Mouse (Mus musculus) spleen, postnatal 36 days (tissue): Measurements from ENCODE around the gene Gcsh.

Experiments
- DNase-seq, 2 experiments: peaks; one replicate each; pipeline ENCODE4 v3.0.0; 2022; ENCODE audit warnings: low spot score in 2 of 2, mixed read lengths in 1 of 2

Gcsh gene

DNA sequence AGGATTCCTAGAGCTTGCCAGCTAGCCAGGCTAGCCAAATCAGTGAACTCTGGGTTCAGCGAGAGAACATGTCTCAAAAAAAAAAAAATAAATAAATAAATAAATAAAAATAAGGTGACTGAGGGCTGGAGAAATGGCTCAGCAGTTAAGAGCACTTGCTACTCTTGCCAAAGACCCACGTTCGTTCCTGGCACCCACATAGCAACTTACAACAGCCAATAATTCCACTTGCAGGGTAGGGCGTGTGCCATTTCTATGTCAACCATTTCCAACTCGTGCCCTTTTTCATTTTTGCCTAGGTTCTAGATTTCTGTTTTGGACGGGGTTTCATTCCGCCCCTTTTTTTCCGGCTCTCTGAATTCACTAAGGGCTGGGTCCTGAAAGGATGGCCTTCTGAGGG is 15.3 kb downstream of the Gcsh start:
- DNase-seq, result no peak

DNA sequence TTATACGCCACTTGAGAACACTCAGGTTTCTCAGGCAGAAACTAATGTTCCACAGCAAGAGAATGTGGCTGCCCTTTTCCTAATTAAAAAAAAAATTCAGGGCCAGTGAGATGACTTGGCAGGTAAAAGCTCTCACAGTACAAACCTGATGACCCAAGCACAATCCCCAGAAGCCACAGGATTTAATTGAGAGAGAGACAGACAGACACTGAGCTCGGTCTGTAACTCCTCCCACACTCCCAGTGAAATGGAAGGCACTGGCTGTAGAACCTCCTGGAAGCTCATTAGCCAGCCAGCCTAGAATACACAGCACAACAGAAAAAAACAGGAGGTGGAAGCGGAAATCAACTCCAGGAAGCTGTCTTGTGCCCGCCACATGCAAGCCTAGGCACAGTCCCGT is 17.7 kb downstream of the Gcsh start:
- DNase-seq, result no peak

DNA sequence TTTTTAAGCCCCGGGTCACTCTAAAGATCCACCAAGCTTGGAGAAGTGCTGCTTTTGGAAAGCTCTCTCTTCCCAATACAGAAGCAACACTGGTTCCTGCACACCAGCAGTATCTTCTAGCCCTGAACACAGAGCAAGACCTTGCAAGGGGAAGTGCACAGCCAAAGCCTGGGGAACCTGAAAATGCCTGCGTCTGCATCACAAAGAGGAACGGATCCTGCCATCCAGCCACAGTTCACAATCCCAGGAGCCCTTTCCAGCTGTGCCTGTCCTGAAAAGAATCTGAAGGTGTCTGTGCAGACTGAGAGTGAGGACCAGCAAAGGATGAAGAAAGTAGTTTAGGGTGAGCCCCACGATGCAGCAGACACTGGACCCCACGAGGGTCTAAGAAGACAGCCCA is 18.3 kb downstream of the Gcsh start:
- DNase-seq, result no peak

GRCm38 (mm10) chr8:116969531-116969930 is 23.8 kb downstream of the Gcsh start:
- no peak for DNase-seq

DNA sequence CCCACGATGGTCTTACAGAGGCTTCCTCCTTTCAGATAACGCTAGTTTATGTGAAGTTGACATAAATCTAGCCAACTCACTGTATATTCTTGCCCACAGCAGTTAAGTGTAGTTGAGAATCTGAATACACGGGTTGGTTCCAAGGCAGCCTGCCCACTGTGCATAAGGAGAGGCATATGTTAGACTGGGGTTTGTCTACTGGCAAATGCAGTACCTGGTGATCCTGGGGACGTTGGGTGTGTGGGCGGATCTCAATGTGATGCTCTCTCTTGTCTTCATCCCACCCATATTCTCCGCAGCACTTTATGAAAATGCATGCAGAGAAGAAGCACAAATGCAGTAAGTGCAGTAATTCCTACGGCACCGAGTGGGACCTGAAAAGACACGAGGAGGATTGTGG is 38.9 kb downstream of the Gcsh start:
- DNase-seq, result no peak

GRCm38 (mm10) chr8:116952428-116952827 is 40.9 kb downstream of the Gcsh start:
- DNase-seq, result peak in 1 of 2 experiments; percentile 38

DNA sequence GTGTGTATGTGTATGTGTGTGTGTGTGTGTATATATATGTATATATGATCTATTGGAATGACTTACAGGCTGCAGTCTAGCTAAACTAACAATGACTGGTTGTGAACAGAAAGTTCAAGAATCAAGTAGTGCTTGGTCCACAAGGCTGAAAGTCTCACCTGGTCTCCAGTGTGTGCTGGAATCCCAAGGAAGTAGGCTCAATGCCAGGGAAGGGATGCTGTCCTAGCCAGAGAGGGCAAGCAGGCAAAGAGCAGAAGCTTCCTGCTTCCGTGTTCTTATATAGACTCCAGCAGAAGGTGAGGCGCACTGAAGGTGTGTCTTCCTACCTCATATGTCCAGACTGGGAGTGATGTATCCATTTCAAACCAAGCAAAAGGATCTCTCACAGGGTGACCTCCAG is 41.6 kb downstream of the Gcsh start:
- no peak for DNase-seq

DNA sequence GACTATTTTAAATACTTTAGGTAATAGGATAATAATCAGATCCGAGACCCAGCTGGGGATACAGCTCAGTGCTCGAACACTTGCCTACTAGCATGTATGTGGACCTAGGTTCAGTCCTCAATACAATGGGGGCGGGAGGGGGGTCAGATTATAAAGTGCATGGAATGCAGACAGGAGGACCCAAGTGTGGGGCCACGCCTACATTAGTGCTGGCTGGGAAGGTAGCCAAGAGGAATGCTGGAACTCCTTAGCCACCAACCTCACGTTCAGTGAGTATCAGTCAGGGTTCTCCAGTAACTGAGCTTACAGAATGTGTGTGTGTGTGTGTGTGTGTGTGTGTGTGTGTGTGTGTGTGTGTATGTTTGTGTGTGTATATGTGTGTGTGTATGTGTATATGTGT is 42.0 kb downstream of the Gcsh start:
- no peak for DNase-seq

GRCm38 (mm10) chr8:116947589-116947988 is 45.7 kb downstream of the Gcsh start:
- DNase-seq, result peak; percentile 11 to 20

DNA sequence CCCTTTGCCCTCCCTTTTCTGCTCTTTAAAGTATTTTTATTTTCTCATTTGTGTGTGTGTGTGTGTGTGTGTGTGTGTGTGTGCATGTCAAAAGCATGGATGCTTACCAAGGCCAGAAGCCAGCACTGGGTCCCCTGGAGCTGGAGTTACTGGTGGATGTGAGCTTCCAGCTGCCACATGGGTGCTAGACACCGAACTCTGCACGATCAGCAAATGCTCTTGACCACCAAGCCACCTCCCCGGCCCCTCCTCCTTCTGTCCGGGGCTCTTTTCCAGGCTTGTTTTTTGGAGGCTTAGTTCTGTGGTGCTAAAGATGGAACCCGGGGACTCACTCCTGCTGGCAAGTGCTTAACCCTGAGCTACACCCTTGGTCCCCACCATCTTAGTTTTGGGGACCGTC is 46.5 kb downstream of the Gcsh start:
- DNase-seq, result no peak

- DNase-seq, result peak; percentile 5 to 22
Measured at GRCm38 (mm10) chr8:116946268-116946838, 47.0 kb downstream of the Gcsh start.

DNA sequence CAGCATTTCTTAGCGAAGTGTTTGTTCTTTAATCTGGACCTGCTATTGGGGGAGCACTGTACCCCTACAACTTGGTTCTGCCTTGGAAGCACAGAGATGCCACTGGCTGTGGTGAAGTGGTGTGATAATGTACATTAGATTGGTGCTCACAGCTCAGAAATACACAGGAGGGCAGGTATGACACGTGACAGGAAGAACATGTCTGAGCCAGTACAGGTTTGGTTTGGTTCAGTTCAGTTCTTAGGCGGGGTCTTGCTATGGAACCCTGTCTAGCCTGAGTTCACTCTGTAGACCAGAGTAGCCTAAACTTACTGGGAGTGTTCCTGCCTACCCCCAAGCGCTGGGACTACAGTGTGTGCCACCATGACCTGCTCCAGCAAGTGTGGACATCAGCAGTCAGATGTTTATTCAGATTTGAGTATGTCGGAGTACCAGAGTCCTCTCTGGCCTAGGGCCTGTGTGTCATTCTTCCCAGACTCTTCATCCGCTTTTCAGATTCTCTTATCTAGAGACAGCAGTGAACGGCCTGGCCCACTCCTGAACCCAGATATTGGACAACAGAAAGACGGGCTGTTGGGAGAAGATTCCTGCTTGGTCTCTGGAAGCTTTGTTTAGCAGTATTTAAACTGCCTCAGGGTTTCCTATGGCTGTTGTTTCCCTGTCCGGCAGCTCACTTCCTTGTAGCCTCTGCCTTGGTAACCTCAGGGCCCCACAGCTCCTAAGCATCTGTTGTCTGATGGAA is 48.0 kb downstream of the Gcsh start:
- DNase-seq, result no peak

DNA sequence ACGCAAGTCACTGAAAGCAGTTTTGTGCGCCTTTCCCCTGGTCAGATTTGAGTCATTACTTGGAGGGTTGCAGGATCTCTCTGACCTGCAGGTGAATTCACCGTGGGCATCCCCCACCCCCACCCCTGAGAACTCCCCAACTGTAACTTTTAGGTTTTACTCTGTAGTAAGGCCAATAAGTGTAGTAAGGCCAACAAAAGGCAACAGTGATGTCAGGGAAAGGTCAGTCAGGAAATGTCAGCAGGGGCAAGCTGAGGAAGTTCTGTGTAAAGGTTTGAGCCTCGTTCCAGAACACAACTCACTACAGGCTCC is 49.0 kb downstream of the Gcsh start:
- DNase-seq, result no peak

- peak; percentile 10 to 12 for DNase-seq
Measured at GRCm38 (mm10) chr8:116943555-116944384, 49.6 kb downstream of the Gcsh start.

DNA sequence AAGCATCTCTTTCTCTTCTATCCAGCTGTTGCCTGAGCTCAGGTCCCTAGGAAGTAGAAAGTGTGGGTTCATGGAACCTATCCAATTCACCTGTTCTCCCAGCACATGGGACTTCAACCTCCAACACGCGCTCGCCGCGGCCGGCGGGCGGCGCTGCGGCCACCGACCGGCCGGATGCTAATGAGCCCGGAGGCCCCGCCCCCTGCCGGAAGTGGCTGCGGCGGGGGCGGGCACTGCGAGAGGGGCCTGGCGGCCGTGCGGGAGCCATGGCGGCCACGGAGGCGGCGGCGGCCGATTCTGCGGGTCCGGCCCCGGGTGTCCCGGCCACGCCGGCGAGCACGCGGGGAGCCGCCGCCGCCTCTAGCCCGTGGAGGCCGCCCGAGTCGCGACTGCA is 50.2 kb downstream of the Gcsh start, which contains the start of gene Atmin:
Gene Atmin (plus strand): TSS at position 233 of the 394 bp plus-strand sequence.
- peak; percentile 81 to 84 for DNase-seq

- no peak for DNase-seq
Measured at GRCm38 (mm10) chr8:116942284-116943058, 50.9 kb downstream of the Gcsh start.

DNA sequence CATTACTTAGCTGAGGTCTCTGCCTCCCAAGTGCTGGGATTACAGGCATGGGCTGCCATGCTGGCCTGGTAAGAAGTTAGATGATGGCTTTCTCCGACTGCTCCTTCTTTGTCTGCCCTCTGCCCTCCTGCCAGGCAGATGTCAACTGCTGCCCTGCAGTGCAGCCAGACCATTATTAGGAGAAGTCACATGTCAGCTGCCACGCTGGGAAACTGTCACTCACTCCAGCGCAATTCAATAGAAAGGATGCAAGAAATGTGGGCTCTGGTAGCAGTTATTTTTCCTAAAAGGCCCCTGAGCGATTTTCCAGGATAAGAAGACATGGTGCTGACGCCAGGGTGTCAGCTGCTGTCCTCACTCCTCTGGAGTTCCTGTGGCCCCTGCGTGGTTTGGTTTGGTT is 57.8 kb downstream of the Gcsh start:
- no peak for DNase-seq

DNA sequence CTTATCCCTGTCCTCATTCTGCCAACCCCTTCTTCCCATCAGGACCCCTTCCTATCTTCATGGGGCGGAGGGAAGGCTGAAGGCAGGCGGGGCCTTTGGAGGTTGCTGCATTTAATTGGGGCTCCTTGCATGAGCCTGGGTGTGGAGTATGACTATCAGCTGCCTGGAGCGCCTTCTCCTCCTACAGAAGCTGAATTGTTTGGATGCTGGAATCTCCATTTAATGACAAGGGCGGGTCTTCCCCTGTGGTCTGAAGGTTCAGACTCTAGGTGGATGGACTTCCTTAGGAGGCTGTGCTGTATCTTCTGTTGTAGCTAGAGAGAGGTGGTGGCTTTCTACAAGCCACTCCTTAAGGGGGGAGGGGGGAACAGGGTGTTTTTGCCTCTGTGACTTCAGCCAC is 58.4 kb downstream of the Gcsh start:
- DNase-seq, result no peak
